Mouse (Mus musculus) heart, adult 2 months (tissue): ENCODE measurements around the gene Dlst. TPM values are rescaled to one million over a fixed set of nuclear protein-coding genes. Genes with fewer than 3 reads are reported as not detected.

Source experiments
- DNase-seq, 2 experiments: peaks; one replicate each; pipeline ENCODE4 v3.0.0; 2021
- H3K27ac ChIP-seq: fragments of 200-600 bp; 2 replicates; pipeline ENCODE4 v1.8.1; 2022
- H3K27me3 ChIP-seq: fragments of 200-500 bp; 2 replicates; pipeline ENCODE4 v1.6.1; 2012; ENCODE audit warnings: mild to moderate bottlenecking, low read length, inconsistent platforms, mixed read lengths; ENCODE audit not compliant: control insufficient read depth, insufficient read depth
- H3K36me3 ChIP-seq: fragments of 200-500 bp; 2 replicates; pipeline ENCODE4 v1.6.1; 2012; ENCODE audit warnings: low read length, inconsistent platforms; ENCODE audit not compliant: control insufficient read depth, insufficient read depth
- H3K4me1 ChIP-seq: fragments of 200-500 bp; 2 replicates; pipeline ENCODE4 v1.6.1; 2011; ENCODE audit warnings: low read length; ENCODE audit not compliant: control insufficient read depth, insufficient read depth
- H3K4me3 ChIP-seq: fragments of 200-600 bp; 2 replicates; pipeline ENCODE4 v1.8.1; 2022
- H3K79me2 ChIP-seq: fragments of 200-500 bp; replicated peaks from 2 replicates; pipeline ENCODE4 v1.6.1; 2012; ENCODE audit warnings: mild to moderate bottlenecking, inconsistent platforms, low read length, moderate library complexity, mixed read lengths; ENCODE audit not compliant: control insufficient read depth, insufficient read depth
- H3K9ac ChIP-seq: fragments of 200-500 bp; 2 replicates; pipeline ENCODE4 v1.6.1; 2012; ENCODE audit warnings: low read depth, mild to moderate bottlenecking, control low read depth, inconsistent platforms, low read length, mixed read lengths
- CTCF ChIP-seq: fragments of 200-600 bp; IDR thresholded peaks from 2 replicates; pipeline ENCODE4 v1.8.1; 2022; ENCODE audit warnings: antibody characterized with exemption, mild to moderate bottlenecking, moderate library complexity
- EP300 ChIP-seq: fragments of 200-500 bp; IDR thresholded peaks from 2 replicates; pipeline ENCODE4 v1.6.1; 2011; ENCODE audit warnings: low read depth, low read length, control low read depth; ENCODE audit not compliant: insufficient read depth
- POLR2A ChIP-seq: fragments of 200-500 bp; IDR thresholded peaks from 2 replicates; pipeline ENCODE4 v1.6.1; 2011; ENCODE audit warnings: mild to moderate bottlenecking, low read depth, low read length, control low read depth; ENCODE audit not compliant: insufficient read depth
- WGBS: fragments of 180-500 bp; shearing (Covaris S2); methylation state at CpG from one replicate; pipeline ENCODE4 v1.1.7; 2018; 5-methylcytosine and 5-hydroxymethylcytosine counted together
- intact Hi-C: fragments of 180-260 bp; cut with DNase I; formaldehyde crosslinking; loops from one replicate; pipeline ENCODE4 v1.15.1; 2025
- polyA plus RNA-seq: library from polyadenylated mRNA; depleted of rRNA; stranded (reverse); fragments of >200 nt; gene quantifications from 2 replicates; pipeline ENCODE4 v1.2.3, GENCODE M21; 2012
- total RNA-seq, 2 experiments: library from RNA; stranded (reverse); gene quantifications; 2 replicates each; pipeline ENCODE4 v1.2.3; 2021

Gene Dlst
- total and polyA plus RNA-seq, 3 experiments: 423 to 715 (median 668) TPM

DNA sequence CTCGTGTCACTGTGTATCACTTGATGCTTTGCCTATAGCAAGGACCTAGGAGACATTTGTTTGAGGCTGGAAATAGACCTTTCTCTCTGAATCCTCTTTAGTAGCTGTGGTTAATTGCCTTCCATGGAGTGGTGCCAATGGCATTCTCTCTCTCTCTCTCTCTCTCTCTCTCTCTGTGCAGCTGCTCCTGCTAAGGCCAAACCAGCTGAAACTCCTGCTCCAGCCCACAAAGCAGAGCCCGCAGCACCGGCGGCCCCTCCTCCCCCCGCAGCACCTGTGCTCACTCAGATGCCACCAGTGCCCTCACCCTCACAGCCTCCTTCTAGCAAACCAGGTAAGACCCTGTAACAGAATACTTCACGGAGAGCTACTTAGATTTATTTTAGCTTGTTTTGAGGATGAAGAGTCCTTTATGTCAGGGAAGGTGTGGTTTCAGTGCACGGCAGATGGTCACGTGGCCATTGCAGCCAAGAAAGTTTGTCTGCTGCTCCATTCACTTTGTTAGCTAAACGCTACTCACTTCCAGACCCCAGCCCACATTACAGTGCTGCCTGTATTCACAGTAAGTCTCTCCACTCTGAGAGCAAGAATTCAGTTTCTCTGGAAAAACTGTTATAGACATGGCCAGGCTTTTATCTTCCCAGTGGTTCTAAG, 11.3 kb downstream of the Dlst start:
- peaks cover 14% of the 10 kb centered on the region for H3K36me3 ChIP-seq
- no peaks in the 10 kb centered on the region for H3K27me3 ChIP-seq
- no peak for DNase-seq
- 83% methylated on average over 9 of the region's 9 CpGs for WGBS
- intact Hi-C loops: no loop called here
- H3K9ac ChIP-seq: no peak overlapping the region
- H3K27ac ChIP-seq: no peak overlapping the region
- TF ChIP-seq CTCF (no peak), POLR2A (no peak), EP300 (no peak)
- H3K4me3 ChIP-seq: no peak overlapping the region
- H3K79me2 ChIP-seq: peaks cover 2% of the 10 kb centered on the region; the same call in 1 of the 2 replicates
- no peaks in the 10 kb centered on the region; the same call in none of the 2 replicates for H3K4me1 ChIP-seq

DNA sequence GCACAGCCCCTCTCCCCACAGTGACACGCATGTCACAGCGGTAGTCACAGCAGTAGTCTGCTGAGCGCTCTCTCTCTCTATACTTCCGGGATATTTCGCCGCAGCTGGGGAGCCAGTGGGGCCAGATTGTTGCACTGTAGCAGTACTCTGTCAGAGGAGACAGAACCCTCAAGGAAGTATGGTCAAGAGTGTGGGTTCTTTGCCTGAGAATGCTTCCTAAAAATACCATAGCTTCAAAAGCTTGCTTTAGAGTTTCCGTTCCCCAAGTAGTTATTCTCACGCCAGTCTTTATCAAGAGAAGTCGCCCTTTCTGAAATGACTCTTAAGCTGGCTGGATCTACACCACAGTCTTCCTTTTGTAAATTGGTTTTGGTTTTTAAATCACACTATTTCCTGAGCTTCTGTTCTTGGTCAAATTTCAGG, 12.5 kb downstream of the Dlst start:
- Histone ChIP-seq H3K27ac (no peak overlapping the region), H3K36me3 (peaks cover 14% of the 10 kb centered on the region), H3K4me1 (no peaks in the 10 kb centered on the region), H3K9ac (no peak overlapping the region), H3K79me2 (no peaks in the 10 kb centered on the region; the same call in 1 of the 2 replicates), H3K27me3 (no peaks in the 10 kb centered on the region), H3K4me3 (no peak overlapping the region)
- no peak for DNase-seq
- 78% methylated on average over 9 of the region's 9 CpGs for WGBS
- TF ChIP-seq POLR2A: no peak
- no peak for TF ChIP-seq CTCF
- TF ChIP-seq EP300: no peak
- intact Hi-C loops: no loop called here

DNA sequence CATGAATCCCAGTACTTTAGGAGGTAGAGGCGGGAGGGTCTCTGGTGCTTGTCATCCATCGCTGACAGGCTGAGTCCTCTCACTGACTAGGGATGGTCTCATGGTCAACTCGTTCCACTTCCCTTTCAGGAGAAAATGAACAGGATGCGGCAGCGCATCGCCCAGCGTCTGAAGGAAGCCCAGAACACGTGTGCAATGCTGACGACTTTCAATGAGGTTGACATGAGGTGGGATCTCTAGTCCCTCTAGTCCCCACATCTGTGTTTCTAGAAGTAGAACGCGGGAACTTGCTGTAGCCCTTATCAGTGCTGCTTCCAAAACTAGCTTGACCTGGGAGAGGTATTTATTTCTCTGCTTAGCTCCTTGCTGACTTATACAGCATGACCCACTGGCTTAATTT, 13.0 kb downstream of the Dlst start:
- H3K79me2 ChIP-seq: no peaks in the 10 kb centered on the region; the same call in 1 of the 2 replicates
- no peak overlapping the region for H3K27ac ChIP-seq
- no peaks in the 10 kb centered on the region for H3K27me3 ChIP-seq
- intact Hi-C loops: no loop called here
- H3K9ac ChIP-seq: no peak overlapping the region
- no peak for DNase-seq
- H3K36me3 ChIP-seq: peaks cover 12% of the 10 kb centered on the region
- no peak overlapping the region for H3K4me3 ChIP-seq
- TF ChIP-seq EP300 (no peak), POLR2A (no peak), CTCF (no peak)
- no peaks in the 10 kb centered on the region for H3K4me1 ChIP-seq
- WGBS: 75% methylated on average over 11 of the region's 11 CpGs

DNA sequence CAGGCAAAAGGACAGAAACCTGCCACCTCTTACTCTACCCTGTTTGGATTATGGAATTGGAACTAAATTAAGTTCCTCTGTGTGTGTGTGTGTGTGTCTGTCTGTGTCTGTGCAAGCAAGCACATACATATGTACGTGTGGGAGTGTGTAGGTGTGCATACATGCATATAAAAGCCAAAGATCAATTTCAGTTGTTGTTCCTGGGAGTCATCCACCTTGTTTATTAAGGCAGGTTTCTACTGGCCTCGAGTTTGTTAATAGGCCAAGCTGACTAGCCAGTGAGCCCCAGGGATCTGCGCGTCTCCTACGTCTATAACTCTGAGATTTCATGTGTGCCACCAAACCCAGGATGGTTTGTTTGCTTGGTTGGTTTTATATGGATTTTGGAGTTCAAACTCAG, 14.1 kb downstream of the Dlst start:
- Histone ChIP-seq H3K9ac (no peak overlapping the region), H3K79me2 (no peaks in the 10 kb centered on the region; the same call in 1 of the 2 replicates), H3K4me1 (no peaks in the 10 kb centered on the region), H3K36me3 (peaks cover 13% of the 10 kb centered on the region), H3K4me3 (no peak overlapping the region), H3K27ac (no peak overlapping the region), H3K27me3 (no peaks in the 10 kb centered on the region)
- intact Hi-C loops: no loop called here
- DNase-seq: no peak
- 93% methylated on average over 5 of the region's 5 CpGs for WGBS
- TF ChIP-seq CTCF: no peak
- no peak for TF ChIP-seq POLR2A
- no peak for TF ChIP-seq EP300

DNA sequence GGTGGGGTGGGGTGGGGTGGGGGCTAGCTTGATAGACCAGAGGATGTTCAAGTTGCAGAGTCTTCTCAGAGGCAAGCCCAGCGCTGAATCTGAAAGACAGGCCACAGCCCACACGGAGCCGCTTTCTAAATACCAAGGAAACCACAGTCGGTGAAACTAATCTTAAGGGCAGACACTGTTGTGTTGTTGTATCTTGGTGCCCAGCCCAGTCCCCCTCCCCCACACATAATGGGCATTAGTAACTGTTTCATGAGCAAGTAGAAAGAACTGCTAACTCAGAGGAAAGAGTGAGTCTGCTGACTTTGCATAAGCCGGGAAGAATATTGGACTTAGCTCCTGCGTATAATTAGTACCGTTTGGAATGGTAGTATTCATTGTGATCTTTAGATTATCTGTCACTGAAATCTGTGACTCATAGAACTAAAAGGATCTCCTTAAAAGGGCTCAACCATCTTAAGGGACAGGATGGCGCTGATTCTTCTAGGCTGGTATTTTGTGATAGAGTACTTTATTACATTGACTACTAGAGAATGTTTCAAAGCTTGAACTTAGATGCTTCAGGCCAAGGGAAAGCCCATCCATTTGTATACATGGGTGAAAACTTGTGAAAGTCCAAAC, 16.5 kb downstream of the Dlst start:
- TF ChIP-seq CTCF (no peak), POLR2A (no peak), EP300 (no peak)
- no peak overlapping the region for H3K9ac ChIP-seq
- H3K4me1 ChIP-seq: no peaks in the 10 kb centered on the region
- no peaks in the 10 kb centered on the region for H3K27me3 ChIP-seq
- no peak for DNase-seq
- H3K27ac ChIP-seq: no peak overlapping the region
- intact Hi-C loops: no loop called here
- peaks cover 12% of the 10 kb centered on the region for H3K36me3 ChIP-seq
- H3K79me2 ChIP-seq: no peaks in the 10 kb centered on the region
- 59% methylated on average over 8 of the region's 8 CpGs for WGBS
- no peak overlapping the region for H3K4me3 ChIP-seq

DNA sequence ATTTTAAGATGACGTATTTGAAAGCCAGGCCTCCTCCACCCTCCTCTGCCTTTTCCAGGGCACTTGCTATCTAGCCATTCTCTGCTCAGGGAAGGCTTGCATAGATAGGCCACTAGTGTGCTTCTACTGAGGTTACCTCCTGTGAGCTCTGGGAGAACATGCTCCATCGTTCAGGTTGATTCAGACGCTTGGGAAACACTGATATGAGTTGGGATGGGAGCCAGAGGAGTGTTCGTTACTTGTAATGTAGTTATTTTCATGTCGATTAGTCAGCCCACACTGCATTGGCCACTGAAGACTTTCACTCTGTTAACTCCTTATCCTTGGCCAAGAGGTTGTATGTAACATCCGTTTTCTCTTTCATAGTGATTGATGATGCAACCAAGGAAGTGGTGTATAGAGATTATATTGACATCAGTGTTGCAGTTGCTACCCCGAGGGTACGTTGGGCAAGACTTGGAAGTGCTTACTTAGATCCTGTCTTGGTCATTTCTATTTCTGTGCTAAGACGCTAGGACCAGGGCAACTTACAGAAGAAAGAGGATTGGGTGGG, 18.9 kb downstream of the Dlst start:
- TF ChIP-seq EP300: no peak
- TF ChIP-seq POLR2A: no peak
- no peak for TF ChIP-seq CTCF
- H3K79me2 ChIP-seq: no peaks in the 10 kb centered on the region
- peaks cover 10% of the 10 kb centered on the region for H3K36me3 ChIP-seq
- no peaks in the 10 kb centered on the region for H3K27me3 ChIP-seq
- WGBS: 65% methylated on average over 9 of the region's 9 CpGs
- no peak overlapping the region for H3K9ac ChIP-seq
- no peaks in the 10 kb centered on the region for H3K4me1 ChIP-seq
- DNase-seq: no peak
- H3K27ac ChIP-seq: no peak overlapping the region
- intact Hi-C loops: no loop called here
- no peak overlapping the region for H3K4me3 ChIP-seq
